ENCODE assay signal across 9 mouse cellular contexts in genomic region chr17:34911945-34912351, GRCm38 (mm10). TPM values are rescaled to one million over a fixed set of nuclear protein-coding genes. Genes with fewer than 3 reads are reported as not detected.
DNase-seq lines count a peak whose midpoint lies in the region; ATAC-seq and TF ChIP-seq lines count a peak whose summit lies in the region.
"Had no signal": no experiment of that assay in that cellular context is flagged by ENCODE, and none has a peak within 500 bp of the region (broad histone marks: within the 10 kb centered on the region; RNA-seq: fewer than 3 reads in every experiment).

No protein-coding gene starts in this region.

- no peaks in the 10 kb centered on the region for H3K27me3 ChIP-seq in G1E (ENCODE audit: insufficient read depth, low read length)
- no peaks in the 10 kb centered on the region for H3K27me3 ChIP-seq in forebrain, embryonic 11.5 days (ENCODE audit: control insufficient read depth, insufficient read depth, low read length)
- H3K27me3 ChIP-seq in hindbrain, embryonic 12.5 days = no peaks in the 10 kb centered on the region

- peaks cover 78% of the 10 kb centered on the region for H3K36me3 ChIP-seq in G1E (replicated peaks)
- peaks cover 16% of the 10 kb centered on the region for H3K36me3 ChIP-seq in forebrain, embryonic 11.5 days (ENCODE audit: control insufficient read depth, insufficient read depth, low read length)
- H3K36me3 ChIP-seq in hindbrain, embryonic 12.5 days = peaks cover 74% of the 10 kb centered on the region

- H3K4me2 ChIP-seq in forebrain, embryonic 11.5 days (ENCODE audit: low read depth, low read length, severe bottlenecking) = no peak overlapping the region
- H3K4me2 ChIP-seq in hindbrain, embryonic 12.5 days (replicated peaks) = no peak overlapping the region

- peaks cover 35% of the 10 kb centered on the region for H3K4me1 ChIP-seq in G1E (ENCODE audit: insufficient read depth, low read depth, low read length)
- no peaks in the 10 kb centered on the region for H3K4me1 ChIP-seq in forebrain, embryonic 11.5 days (replicated peaks; ENCODE audit: control insufficient read depth, insufficient read depth, low read length)
- H3K4me1 ChIP-seq in hindbrain, embryonic 12.5 days = peaks cover 2% of the 10 kb centered on the region; the same call in 1 of the 2 replicates

- peak; percentile 91 for TF ChIP-seq CTCF in G1E (IDR thresholded peaks at IDR 0.05; ENCODE audit: low read depth, low read length)

- H3K4me3 ChIP-seq in G1E (ENCODE audit: low read depth, low read length) = no peak overlapping the region
- H3K4me3 ChIP-seq in forebrain, embryonic 11.5 days (ENCODE audit: low read depth, low read length) = no peak overlapping the region
- H3K4me3 ChIP-seq in hindbrain, embryonic 12.5 days = no peak overlapping the region

- no peaks in the 10 kb centered on the region for H3K9me3 ChIP-seq in G1E (replicated peaks)
- H3K9me3 ChIP-seq in forebrain, embryonic 11.5 days (ENCODE audit: control insufficient read depth, low read length) = no peaks in the 10 kb centered on the region
- H3K9me3 ChIP-seq in hindbrain, embryonic 12.5 days (replicated peaks) = no peaks in the 10 kb centered on the region

- no peak overlapping the region for H3K9ac ChIP-seq in forebrain, embryonic 11.5 days (ENCODE audit: low read length)
- no peak overlapping the region for H3K9ac ChIP-seq in hindbrain, embryonic 12.5 days

- peak; percentile 49; the same call in 1 of the 2 replicates for ATAC-seq in G1E (ENCODE audit: extremely low read depth, insufficient number of reproducible peaks, low FRiP score, poor library complexity, severe bottlenecking)
- peak; percentile 45 for ATAC-seq in forebrain, embryonic 11.5 days (replicated peaks; ENCODE audit: low FRiP score)
- ATAC-seq in hindbrain, embryonic 12.5 days (ENCODE audit: low FRiP score) = peak; percentile 23; the same call in 1 of the 2 replicates
- ATAC-seq in megakaryocyte progenitor cell, adult 5-6 weeks (replicated peaks; ENCODE audit: poor library complexity) = peak; percentile 86

- WGBS in forebrain, embryonic 11.5 days = 53% methylated on average over 5 of the region's 5 CpGs
- 48% methylated on average over 5 of the region's 5 CpGs for WGBS in hindbrain, embryonic 12.5 days

- peak; percentile 64 for DNase-seq in G1E (ENCODE audit: low spot score)
- peak; percentile 71 for DNase-seq in c-Kit-positive CD71-negative TER-119-negative erythroid progenitor cells, embryonic 14.5 days (ENCODE audit: low read depth)
- DNase-seq in forebrain, embryonic 11.5 days (ENCODE audit: low spot score) = peak; percentile 87
- DNase-seq in left cerebral cortex, adult 8-10 months (ENCODE audit: low spot score in 2 of 2) = peak; percentile 40 to 55
- peak; percentile 68 for DNase-seq in right cerebral cortex, postnatal 14 days
- DNase-seq in urinary bladder, postnatal 25 days (ENCODE audit: low spot score) = peak; percentile 87

- H3K27ac ChIP-seq in forebrain, embryonic 11.5 days (ENCODE audit: low read depth, low read length) = no peak overlapping the region
- H3K27ac ChIP-seq in hindbrain, embryonic 12.5 days = no peak overlapping the region

RNA-seq across cellular contexts. Expression of gene Slc44a4, which starts 2.3 kb away (rescaled TPM):
- not detected in 2 replicates for total RNA-seq in G1E (2014; fragmentation: Nextera tagmentation)
- total RNA-seq in G1E (2017) = 0.06 TPM in 1 of 2 replicates, not detected in the other
- polyA plus RNA-seq in G1E (2012) = not detected in 2 replicates
- not detected in 2 replicates for polyA plus RNA-seq in forebrain, embryonic 11.5 days (2014; fragmentation: Nextera tagmentation; extraction: Ambion mirVana)
- 0.13 and 0.15 TPM in 2 replicates for polyA plus RNA-seq in hindbrain, embryonic 12.5 days (2016; fragmentation: Nextera tagmentation; extraction: Ambion mirVana)
- total RNA-seq in left cerebral cortex, adult 8-10 months (2022) = under 1 TPM; 0.33 to 0.66 (median 0.51) TPM
- 0.81 and 1.8 TPM in 2 replicates for total RNA-seq in megakaryocyte progenitor cell, adult 5-6 weeks (2015)
- 0.61 and 0.75 TPM in 2 replicates for total RNA-seq in megakaryocyte progenitor cell, adult 5-6 weeks (2017)

RNA-seq across cellular contexts. Expression of gene Ehmt2, which starts 13.7 kb away (rescaled TPM):
- total RNA-seq in G1E (2014; fragmentation: Nextera tagmentation) (123 and 126 TPM in 2 replicates), G1E (2017) (94.4 and 108 TPM in 2 replicates)
- polyA plus RNA-seq in G1E (2012) = 346 and 451 TPM in 2 replicates
- 90.4 and 96.8 TPM in 2 replicates for polyA plus RNA-seq in forebrain, embryonic 11.5 days (2014; fragmentation: Nextera tagmentation; extraction: Ambion mirVana)
- 110 and 113 TPM in 2 replicates for polyA plus RNA-seq in hindbrain, embryonic 12.5 days (2016; fragmentation: Nextera tagmentation; extraction: Ambion mirVana)
- total RNA-seq in left cerebral cortex, adult 8-10 months (2022) = 100 to 1,000 TPM; 182 to 191 (median 185) TPM
- 72.4 and 73.5 TPM in 2 replicates for total RNA-seq in megakaryocyte progenitor cell, adult 5-6 weeks (2015)
- 107 and 108 TPM in 2 replicates for total RNA-seq in megakaryocyte progenitor cell, adult 5-6 weeks (2017)

RNA-seq across cellular contexts. Expression of gene C2, which starts 13.9 kb away (rescaled TPM):
- total RNA-seq in G1E (2014; fragmentation: Nextera tagmentation) = 22.2 and 25.9 TPM in 2 replicates
- 1.4 and 2.5 TPM in 2 replicates for total RNA-seq in G1E (2017)
- 1.2 and 2.3 TPM in 2 replicates for polyA plus RNA-seq in G1E (2012)
- polyA plus RNA-seq in forebrain, embryonic 11.5 days (2014; fragmentation: Nextera tagmentation; extraction: Ambion mirVana) = 1.1 and 1.7 TPM in 2 replicates
- 1.4 and 2.6 TPM in 2 replicates for polyA plus RNA-seq in hindbrain, embryonic 12.5 days (2016; fragmentation: Nextera tagmentation; extraction: Ambion mirVana)
- 1 to 10 TPM; 1.6 to 5.9 (median 4.0) TPM for total RNA-seq in left cerebral cortex, adult 8-10 months (2022)
- 5.1 and 7.8 TPM in 2 replicates for total RNA-seq in megakaryocyte progenitor cell, adult 5-6 weeks (2015)
- total RNA-seq in megakaryocyte progenitor cell, adult 5-6 weeks (2017) = 1.6 and 1.9 TPM in 2 replicates

RNA-seq across cellular contexts. Expression of gene Neu1, which starts 19.1 kb away (rescaled TPM):
- total RNA-seq in G1E (2014; fragmentation: Nextera tagmentation) (11.6 and 12.6 TPM in 2 replicates), G1E (2017) (17.2 and 19.7 TPM in 2 replicates)
- polyA plus RNA-seq in G1E (2012) = 9.2 and 12.0 TPM in 2 replicates
- 12.8 and 13.4 TPM in 2 replicates for polyA plus RNA-seq in forebrain, embryonic 11.5 days (2014; fragmentation: Nextera tagmentation; extraction: Ambion mirVana)
- 25.2 and 28.2 TPM in 2 replicates for polyA plus RNA-seq in hindbrain, embryonic 12.5 days (2016; fragmentation: Nextera tagmentation; extraction: Ambion mirVana)
- total RNA-seq in left cerebral cortex, adult 8-10 months (2022) = 10 to 100 TPM; 40.1 to 44.4 (median 42.7) TPM
- 21.6 and 24.5 TPM in 2 replicates for total RNA-seq in megakaryocyte progenitor cell, adult 5-6 weeks (2015)
- 28.4 and 29.8 TPM in 2 replicates for total RNA-seq in megakaryocyte progenitor cell, adult 5-6 weeks (2017)

RNA-seq across cellular contexts. Expression of gene Gm20547, which starts 30.1 kb away (rescaled TPM):
- not detected in 2 replicates for total RNA-seq in G1E (2014; fragmentation: Nextera tagmentation)
- total RNA-seq in G1E (2017) = not detected in 2 replicates
- polyA plus RNA-seq in G1E (2012) = not detected in 2 replicates
- not detected in 2 replicates for polyA plus RNA-seq in forebrain, embryonic 11.5 days (2014; fragmentation: Nextera tagmentation; extraction: Ambion mirVana)
- 0.10 and 0.29 TPM in 2 replicates for polyA plus RNA-seq in hindbrain, embryonic 12.5 days (2016; fragmentation: Nextera tagmentation; extraction: Ambion mirVana)
- total RNA-seq in left cerebral cortex, adult 8-10 months (2022) = not detected
- not detected in 2 replicates for total RNA-seq in megakaryocyte progenitor cell, adult 5-6 weeks (2015)
- not detected in 2 replicates for total RNA-seq in megakaryocyte progenitor cell, adult 5-6 weeks (2017)
- polyA plus RNA-seq: large intestine, adult 2 months had no signal

Comparison
In these comparisons a context has a peak if more than half of its experiments do, and no peak if none do; other contexts are left out.
1. ATAC-seq: peak in every context shown above with its lines; median percentile 86 in megakaryocyte progenitor cell, adult 5-6 weeks; 49 in G1E; 45 in forebrain, embryonic 11.5 days; 23 in hindbrain, embryonic 12.5 days.